Mouse (Mus musculus) heart, embryonic 14.5 days (tissue): ENCODE measurements at regions not wholly inside any gene's neighbourhood (a gene's known extent, or its start where the extent isn't known, plus 50 kb on each side); places are given as distances from the start of the nearest gene placed in this dataset.

Experiments used
- ATAC-seq: fragments of 200-750 bp; cut with Nextera tagmentation; 2 replicates; pipeline ENCODE4 v1.8.0; 2017; ENCODE audit warnings: low read depth, moderate TSS enrichment; ENCODE audit not compliant: insufficient number of reproducible peaks, insufficient read depth, low FRiP score
- H3K27ac ChIP-seq, 2 experiments: fragments of 200-500 bp in 1 of 2; fragments of 300-500 bp in 1 of 2; sonication (generic) in 1 of 2; replicated peaks in 1 of 2; 2 replicates each; pipeline ENCODE4 v1.5.1; 2012 to 2014; ENCODE audit warnings: low read depth in 2 of 2, low read length in 2 of 2, control low read depth in 1 of 2, mild to moderate bottlenecking in 1 of 2, mixed read lengths in 1 of 2; ENCODE audit not compliant: control insufficient read depth in 1 of 2, insufficient read depth in 1 of 2
- H3K27me3 ChIP-seq: fragments of 300-500 bp; sonication (generic); 2 replicates; pipeline ENCODE4 v1.6.1; 2014; ENCODE audit warnings: mild to moderate bottlenecking, low read length, control low read depth; ENCODE audit not compliant: control insufficient read depth, insufficient read depth
- H3K36me3 ChIP-seq: fragments of 300-500 bp; sonication (generic); 2 replicates; pipeline ENCODE4 v1.6.1; 2014; ENCODE audit warnings: mild to moderate bottlenecking, control low read depth, low read length, mixed read lengths; ENCODE audit not compliant: control insufficient read depth, insufficient read depth
- H3K4me1 ChIP-seq, 2 experiments: fragments of 200-500 bp in 1 of 2; fragments of 300-500 bp in 1 of 2; sonication (generic) in 1 of 2; 2 replicates each; pipeline ENCODE4 v1.6.1; 2012 to 2014; ENCODE audit warnings: low read length in 2 of 2, control low read depth in 1 of 2, mixed read lengths in 1 of 2; ENCODE audit not compliant: control insufficient read depth in 2 of 2, insufficient read depth in 2 of 2
- H3K4me2 ChIP-seq: fragments of 300-500 bp; sonication (generic); 2 replicates; pipeline ENCODE4 v1.6.1; 2014; ENCODE audit warnings: mild to moderate bottlenecking, low read length
- H3K4me3 ChIP-seq, 2 experiments: fragments of 200-500 bp in 1 of 2; fragments of 300-500 bp in 1 of 2; sonication (generic) in 1 of 2; 2 replicates each; pipeline ENCODE4 v1.5.1; 2012 to 2014; ENCODE audit warnings: low read length in 2 of 2, mild to moderate bottlenecking in 2 of 2, control low read depth in 1 of 2, low read depth in 1 of 2, moderate library complexity in 1 of 2; ENCODE audit not compliant: control insufficient read depth in 1 of 2, insufficient read depth in 1 of 2
- H3K9ac ChIP-seq: fragments of 300-500 bp; sonication (generic); 2 replicates; pipeline ENCODE4 v1.6.1; 2014; ENCODE audit warnings: mild to moderate bottlenecking, low read length
- H3K9me3 ChIP-seq: fragments of 300-500 bp; sonication (generic); 2 replicates; pipeline ENCODE4 v1.6.1; 2016; ENCODE audit warnings: low read length, control low read depth; ENCODE audit not compliant: control insufficient read depth
- WGBS: fragments of 180-500 bp; shearing (Covaris S2); extraction: QIAGEN DNeasy Blood & Tissue Kit; methylation state at CpG from one replicate; pipeline ENCODE4 v1.1.7; 2014; 5-methylcytosine and 5-hydroxymethylcytosine counted together

DNA sequence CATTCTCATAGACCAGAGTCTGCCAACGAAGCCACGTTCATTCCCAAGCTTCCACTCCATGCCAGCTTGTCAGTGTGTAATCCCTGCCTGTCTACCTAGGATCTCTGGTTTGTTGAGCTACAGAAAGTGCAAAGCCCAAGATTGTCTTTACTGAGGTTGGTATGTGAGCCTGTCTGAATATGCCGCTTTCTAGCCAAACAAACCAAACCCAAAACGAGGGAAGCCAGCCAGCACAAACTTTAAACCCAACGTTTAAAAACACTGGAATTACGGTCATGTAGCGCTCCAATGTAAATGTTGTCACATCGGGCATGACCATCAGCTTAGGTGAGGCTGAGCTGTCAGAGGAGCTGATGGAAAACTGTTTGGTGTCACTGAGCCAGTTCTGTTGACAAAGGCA, 741.6 kb downstream of the Efnb2 start:
- H3K27ac ChIP-seq: no peak overlapping the region
- no peaks in the 10 kb centered on the region for H3K9me3 ChIP-seq
- ATAC-seq: no peak
- H3K4me1 ChIP-seq: no peaks in the 10 kb centered on the region
- H3K4me2 ChIP-seq: no peak overlapping the region
- H3K27me3 ChIP-seq: no peaks in the 10 kb centered on the region
- no peaks in the 10 kb centered on the region for H3K36me3 ChIP-seq
- 69% methylated on average over 8 of the region's 8 CpGs for WGBS
- no peak overlapping the region for H3K4me3 ChIP-seq
- H3K9ac ChIP-seq: no peak overlapping the region

DNA sequence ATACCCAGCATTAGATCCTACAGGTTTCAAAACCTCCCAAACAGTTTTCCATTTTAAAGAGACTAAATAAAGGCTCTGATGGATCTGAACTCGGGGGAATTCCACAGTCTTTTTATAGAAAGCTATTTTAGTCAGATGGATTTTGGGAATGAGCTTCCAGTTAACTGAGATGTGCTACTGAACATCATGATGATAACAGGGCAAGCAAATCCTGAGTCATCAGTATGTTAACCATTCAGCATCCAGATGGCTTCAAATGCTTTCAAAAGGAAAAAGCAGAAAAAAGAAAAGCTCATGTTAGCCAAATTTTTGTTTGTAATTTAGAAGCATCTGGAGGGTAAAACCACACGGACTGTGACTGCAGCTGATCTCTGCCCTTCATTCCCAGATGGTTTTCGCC, 766.7 kb downstream of the Efnb2 start:
- Histone ChIP-seq H3K36me3 (no peaks in the 10 kb centered on the region), H3K9me3 (no peaks in the 10 kb centered on the region), H3K4me3 (no peak overlapping the region), H3K9ac (no peak overlapping the region), H3K27ac (no peak overlapping the region), H3K4me1 (0 out of 4 replicates have a peak, but pooled peaks cover 2 to 3% of the 10 kb centered on the region in 2 experiments), H3K27me3 (no peaks in the 10 kb centered on the region), H3K4me2 (no peak overlapping the region)
- WGBS: 60% methylated on average over 3 of the region's 3 CpGs
- no peak for ATAC-seq

DNA sequence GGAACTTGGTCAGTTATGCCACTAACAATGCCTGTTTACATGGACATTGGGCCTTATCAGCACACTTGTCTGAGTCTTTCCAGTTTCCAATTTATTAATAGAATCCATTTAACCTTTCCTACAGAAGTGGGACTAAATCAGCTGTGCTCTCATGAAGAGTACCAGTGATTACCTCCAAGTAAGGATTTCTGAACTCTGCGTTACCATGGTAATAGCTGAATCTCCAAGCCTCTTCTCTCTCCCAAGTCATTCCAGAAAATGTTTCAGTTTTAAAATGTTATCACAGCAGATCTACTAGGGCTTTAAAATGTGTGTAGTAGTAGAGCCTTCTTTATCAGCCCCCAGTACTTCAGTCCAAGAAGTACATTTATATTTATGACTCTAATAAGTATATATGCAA, 807.9 kb downstream of the Efnb2 start:
- Histone ChIP-seq H3K27ac (no peak overlapping the region), H3K9me3 (no peaks in the 10 kb centered on the region), H3K4me1 (peaks cover 0 to 4% of the 10 kb centered on the region in 2 experiments; a peak in 1 of 4 replicates), H3K4me3 (no peak overlapping the region), H3K27me3 (no peaks in the 10 kb centered on the region), H3K9ac (no peak overlapping the region), H3K36me3 (no peaks in the 10 kb centered on the region), H3K4me2 (no peak overlapping the region)
- ATAC-seq: no peak
- 66% methylated on average over 1 of the region's 1 CpGs for WGBS

DNA sequence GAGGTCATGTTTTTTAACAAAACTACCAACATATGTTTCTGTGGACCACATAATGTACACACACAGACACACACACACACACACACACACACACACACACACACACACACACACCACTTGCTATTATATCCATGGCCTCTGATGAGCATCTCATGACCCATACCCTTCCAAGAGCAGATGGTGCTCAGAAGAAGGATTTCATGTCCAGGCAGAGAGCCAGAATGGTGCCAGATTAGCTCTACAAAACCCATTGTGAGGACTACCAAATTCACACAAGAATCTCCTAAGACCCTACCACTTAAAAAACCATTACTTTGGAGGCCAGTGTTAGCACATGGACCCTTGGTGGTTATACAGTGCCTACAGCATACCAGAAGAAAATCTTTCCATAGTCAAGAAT, 810.5 kb downstream of the Efnb2 start:
- H3K27ac ChIP-seq: no peak overlapping the region
- no peak overlapping the region for H3K4me3 ChIP-seq
- no peak overlapping the region for H3K9ac ChIP-seq
- ATAC-seq: no peak
- H3K9me3 ChIP-seq: no peaks in the 10 kb centered on the region
- no peak overlapping the region for H3K4me2 ChIP-seq
- no peaks in the 10 kb centered on the region for H3K36me3 ChIP-seq
- H3K27me3 ChIP-seq: no peaks in the 10 kb centered on the region
- H3K4me1 ChIP-seq: peaks cover 0 to 4% of the 10 kb centered on the region in 2 experiments; a peak in 1 of 4 replicates

DNA sequence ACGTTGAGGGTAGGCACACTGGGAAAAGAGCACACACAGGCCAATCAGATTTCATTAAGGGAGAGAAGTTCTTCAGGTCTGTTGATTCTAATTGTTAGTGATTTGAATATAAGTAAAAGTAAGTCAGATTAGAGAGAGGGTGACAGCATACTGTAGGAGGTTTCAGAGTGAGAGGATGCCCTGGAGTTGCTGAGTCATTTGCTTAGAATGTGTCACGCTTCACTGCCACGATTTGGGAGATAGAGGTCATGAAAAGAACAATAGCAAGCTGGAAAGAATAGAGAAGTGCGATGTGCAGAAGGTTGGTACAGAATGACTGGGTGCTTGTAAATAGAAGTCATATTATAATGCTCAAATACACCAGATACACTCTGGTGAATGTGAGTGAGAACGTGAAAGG, 829.1 kb downstream of the Efnb2 start:
- no peak for ATAC-seq
- WGBS: 53% methylated on average over 5 of the region's 5 CpGs

DNA sequence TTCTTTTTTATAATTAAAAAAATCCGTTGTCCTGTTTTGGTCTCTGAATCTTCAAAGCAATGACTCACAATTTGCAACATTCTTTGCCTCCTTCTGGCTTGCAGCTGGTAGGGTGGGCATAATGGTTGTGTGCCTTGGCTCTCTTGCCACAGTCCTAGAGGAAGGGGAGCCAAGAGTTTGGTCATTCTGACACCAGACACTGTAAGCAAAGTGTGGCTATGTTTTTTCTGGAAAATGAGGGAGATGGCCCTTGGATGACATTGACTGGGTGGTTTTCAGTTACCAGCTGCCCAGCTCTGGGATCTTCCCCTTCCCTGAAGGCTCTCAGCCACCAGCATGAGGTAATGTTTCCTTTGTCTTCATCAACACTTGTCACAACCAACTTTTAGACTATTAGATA, 833.2 kb downstream of the Efnb2 start:
- Histone ChIP-seq H3K9me3 (no peaks in the 10 kb centered on the region), H3K4me1 (no peaks in the 10 kb centered on the region), H3K36me3 (no peaks in the 10 kb centered on the region), H3K27ac (no peak overlapping the region), H3K9ac (no peak overlapping the region), H3K27me3 (no peaks in the 10 kb centered on the region), H3K4me2 (no peak overlapping the region), H3K4me3 (no peak overlapping the region)
- 48% methylated on average over 1 of the region's 1 CpGs for WGBS
- ATAC-seq: no peak

More for the DNA sequence above, 829.1 kb downstream of the Efnb2 start:
- no peak overlapping the region for H3K9ac ChIP-seq
- no peaks in the 10 kb centered on the region for H3K4me1 ChIP-seq
- no peak overlapping the region for H3K27ac ChIP-seq
- H3K9me3 ChIP-seq: peaks cover 4% of the 10 kb centered on the region; the same call in 1 of the 2 replicates
- no peak overlapping the region for H3K4me3 ChIP-seq
- H3K27me3 ChIP-seq: no peaks in the 10 kb centered on the region
- H3K36me3 ChIP-seq: no peaks in the 10 kb centered on the region
- H3K4me2 ChIP-seq: no peak overlapping the region

DNA sequence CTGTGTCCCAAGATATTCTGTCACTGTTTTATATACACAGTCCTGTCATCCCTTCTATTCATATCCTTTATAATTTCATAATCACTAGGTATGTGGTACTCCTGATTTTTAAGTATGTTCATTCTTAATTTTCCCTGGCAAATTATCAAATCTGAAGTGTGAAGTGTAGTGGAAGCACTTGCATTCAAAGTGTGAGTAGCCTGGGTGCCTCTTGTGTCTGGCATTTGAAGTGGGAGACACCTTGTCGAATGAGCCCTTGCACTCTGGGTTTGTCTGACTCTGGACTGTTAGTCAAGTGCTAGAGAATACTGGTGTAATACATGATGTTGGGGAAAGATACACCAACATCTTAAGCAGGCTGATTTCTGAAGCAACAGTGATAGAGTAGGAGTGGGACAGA, 852.6 kb downstream of the Efnb2 start:
- no peak overlapping the region for H3K27ac ChIP-seq
- no peak for ATAC-seq
- H3K4me2 ChIP-seq: no peak overlapping the region
- H3K4me1 ChIP-seq: peaks cover 0 to 3% of the 10 kb centered on the region in 2 experiments; a peak in 1 of 4 replicates
- H3K9ac ChIP-seq: no peak overlapping the region
- no peaks in the 10 kb centered on the region for H3K9me3 ChIP-seq
- H3K36me3 ChIP-seq: no peaks in the 10 kb centered on the region
- H3K27me3 ChIP-seq: peaks cover 3% of the 10 kb centered on the region; the same call in 1 of the 2 replicates
- 12% methylated on average over 1 of the region's 1 CpGs for WGBS
- no peak overlapping the region for H3K4me3 ChIP-seq

DNA sequence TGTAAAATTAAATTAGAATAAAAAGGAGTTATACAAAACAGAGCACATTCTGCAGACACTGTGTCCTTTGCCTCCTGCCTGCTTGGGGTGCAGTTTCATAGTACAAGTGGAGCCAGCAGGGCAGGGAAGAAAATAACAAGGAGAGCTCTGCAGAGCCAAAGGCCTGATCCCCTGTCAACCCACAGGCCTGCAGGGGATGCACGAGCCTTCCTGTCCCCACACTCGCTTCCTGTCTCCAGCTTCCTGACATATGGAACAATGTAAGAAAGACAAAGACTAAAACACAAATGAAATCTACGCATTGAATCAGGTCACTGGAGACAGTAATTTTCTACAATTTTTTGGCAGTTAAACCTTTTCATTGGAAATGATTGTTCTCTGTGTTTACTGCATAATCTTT, 861.8 kb downstream of the Efnb2 start:
- no peak overlapping the region for H3K4me2 ChIP-seq
- H3K27me3 ChIP-seq: no peaks in the 10 kb centered on the region
- no peaks in the 10 kb centered on the region for H3K9me3 ChIP-seq
- ATAC-seq: no peak
- no peak overlapping the region for H3K27ac ChIP-seq
- no peaks in the 10 kb centered on the region for H3K36me3 ChIP-seq
- H3K4me1 ChIP-seq: 0 out of 4 replicates have a peak, but pooled peaks cover 0 to 3% of the 10 kb centered on the region in 2 experiments
- 60% methylated on average over 3 of the region's 3 CpGs for WGBS
- no peak overlapping the region for H3K4me3 ChIP-seq
- H3K9ac ChIP-seq: no peak overlapping the region
